Mouse (Mus musculus) G1E (cell line): ENCODE measurements around the gene Eef1akmt2. TPM values are rescaled to one million over a fixed set of nuclear protein-coding genes. Genes with fewer than 3 reads are reported as not detected.

Source experiments
- ATAC-seq: 2 replicates; pipeline ENCODE4 v1.8.0; 2016; ENCODE audit warnings: mild to moderate bottlenecking; ENCODE audit not compliant: insufficient number of reproducible peaks, poor library complexity, low FRiP score, severe bottlenecking; ENCODE audit errors: extremely low read depth
- DNase-seq: peaks from one replicate; pipeline ENCODE4 v3.0.0; 2012; ENCODE audit warnings: low spot score
- H3K27me3 ChIP-seq: 2 replicates; pipeline ENCODE4 v1.6.1; 2012; ENCODE audit warnings: mild to moderate bottlenecking, low read length, inconsistent platforms; ENCODE audit not compliant: insufficient read depth
- H3K36me3 ChIP-seq: replicated peaks from 2 replicates; pipeline ENCODE3; 2012; ENCODE audit warnings: mild to moderate bottlenecking, inconsistent platforms
- H3K4me1 ChIP-seq: 2 replicates; pipeline ENCODE4 v1.6.1; 2012; ENCODE audit warnings: low read depth, low read length, inconsistent platforms, mixed read lengths; ENCODE audit not compliant: insufficient read depth
- H3K4me3 ChIP-seq: 2 replicates; pipeline ENCODE4 v1.5.1; 2012; ENCODE audit warnings: low read depth, mild to moderate bottlenecking, inconsistent platforms, low read length, moderate library complexity, mixed read lengths
- H3K9me3 ChIP-seq: replicated peaks from 2 replicates; pipeline ENCODE4 v1.6.1; 2012; ENCODE audit warnings: inconsistent platforms
- CTCF ChIP-seq: IDR thresholded peaks from 2 replicates; pipeline ENCODE4 v1.5.1; 2012; ENCODE audit warnings: low read depth, low read length, inconsistent platforms, mixed read lengths
- GATA1 ChIP-seq: IDR thresholded peaks from 2 replicates; pipeline ENCODE4 v1.6.1; 2012; ENCODE audit warnings: borderline replicate concordance, low read length, inconsistent platforms, mixed read lengths
- GATA2 ChIP-seq: IDR thresholded peaks from 2 replicates; pipeline ENCODE4 v1.6.1; 2012; ENCODE audit warnings: low read depth, low read length, inconsistent platforms, borderline replicate concordance
- POLR2AphosphoS5 ChIP-seq: IDR thresholded peaks from 2 replicates; pipeline ENCODE4 v1.6.1; 2012; ENCODE audit warnings: low read depth, low read length, inconsistent platforms; ENCODE audit not compliant: insufficient replicate concordance
- TAL1 ChIP-seq: conservative IDR thresholded peaks from 2 replicates; pipeline ENCODE4 v1.6.1; 2012; ENCODE audit warnings: low read depth, low read length, inconsistent platforms, mixed read lengths
- polyA plus RNA-seq: library from polyadenylated mRNA; stranded (reverse); fragments of >175 nt; gene quantifications from 2 replicates; pipeline ENCODE4 v1.2.3, GENCODE M21; 2012
- total RNA-seq, 2 experiments: library from RNA; stranded (forward) in 1 of 2; stranded (reverse) in 1 of 2; fragments of 200-1000 nt in 1 of 2; fragments of >200 nt in 1 of 2; fragmentation: Nextera tagmentation in 1 of 2; gene quantifications; 2 replicates each; pipeline ENCODE4 v1.2.3; 2014 to 2017

Gene Eef1akmt2
- total and polyA plus RNA-seq, 3 experiments: 16.5 to 74.1 (median 28.4) TPM

GRCm38 (mm10) chr7:132853946-132854345, 1.5 kb upstream of the Eef1akmt2 start:
- H3K36me3 ChIP-seq: peaks cover 15% of the 10 kb centered on the region
- TF ChIP-seq POLR2AphosphoS5 (no peak), GATA1 (no peak), TAL1 (no peak), GATA2 (no peak)
- ATAC-seq (no peak), DNase-seq (no peak)
- no peak overlapping the region for H3K4me3 ChIP-seq
- H3K27me3 ChIP-seq: no peaks in the 10 kb centered on the region
- H3K4me1 ChIP-seq: peaks cover 26% of the 10 kb centered on the region
- no peaks in the 10 kb centered on the region for H3K9me3 ChIP-seq

GRCm38 (mm10) chr7:132853361-132853760, 888 bp upstream of the Eef1akmt2 start:
- Histone ChIP-seq H3K4me1 (peaks cover 21% of the 10 kb centered on the region), H3K9me3 (no peaks in the 10 kb centered on the region), H3K4me3 (no peak overlapping the region), H3K36me3 (peaks cover 21% of the 10 kb centered on the region), H3K27me3 (no peaks in the 10 kb centered on the region)
- TF ChIP-seq GATA2 (no peak), TAL1 (no peak), POLR2AphosphoS5 (no peak), GATA1 (no peak), CTCF (no peak)
- no peak for DNase-seq
- no peak for ATAC-seq

GRCm38 (mm10) chr7:132843152-132843551, 9.3 kb downstream of the Eef1akmt2 start:
- Histone ChIP-seq H3K4me3 (no peak overlapping the region), H3K36me3 (peaks cover 59% of the 10 kb centered on the region), H3K27me3 (no peaks in the 10 kb centered on the region), H3K9me3 (no peaks in the 10 kb centered on the region), H3K4me1 (peaks cover 8% of the 10 kb centered on the region)
- no peak for DNase-seq
- no peak for ATAC-seq
- no peak for TF ChIP-seq GATA2
- TF ChIP-seq GATA1: no peak
- no peak for TF ChIP-seq TAL1
- no peak for TF ChIP-seq POLR2AphosphoS5
- no peak for TF ChIP-seq CTCF

- TF ChIP-seq POLR2AphosphoS5: no peak
- no peak for TF ChIP-seq TAL1
- TF ChIP-seq GATA2: no peak
- TF ChIP-seq CTCF: no peak
- ATAC-seq (no peak), DNase-seq (no peak)
- Histone ChIP-seq H3K27me3 (no peaks in the 10 kb centered on the region), H3K4me3 (no peak overlapping the region), H3K4me1 (peaks cover 8% of the 10 kb centered on the region), H3K36me3 (peaks cover 54% of the 10 kb centered on the region), H3K9me3 (no peaks in the 10 kb centered on the region)
Measured at GRCm38 (mm10) chr7:132842455-132842854, 10.0 kb downstream of the Eef1akmt2 start.

GRCm38 (mm10) chr7:132841287-132841686, 11.2 kb downstream of the Eef1akmt2 start:
- no peak for TF ChIP-seq POLR2AphosphoS5
- no peak for TF ChIP-seq TAL1
- no peak for TF ChIP-seq GATA2
- TF ChIP-seq CTCF: no peak
- TF ChIP-seq GATA1: no peak
- no peak for ATAC-seq
- Histone ChIP-seq H3K9me3 (no peaks in the 10 kb centered on the region), H3K36me3 (peaks cover 49% of the 10 kb centered on the region), H3K4me1 (peaks cover 8% of the 10 kb centered on the region), H3K4me3 (no peak overlapping the region), H3K27me3 (no peaks in the 10 kb centered on the region)
- no peak for DNase-seq

- ATAC-seq: no peak
- peaks cover 57% of the 10 kb centered on the region for H3K36me3 ChIP-seq
- H3K9me3 ChIP-seq: no peaks in the 10 kb centered on the region
- no peaks in the 10 kb centered on the region for H3K27me3 ChIP-seq
- H3K4me3 ChIP-seq: no peak overlapping the region
- TF ChIP-seq POLR2AphosphoS5 (no peak), TAL1 (no peak), CTCF (no peak), GATA2 (no peak), GATA1 (no peak)
- no peaks in the 10 kb centered on the region for H3K4me1 ChIP-seq
- no peak for DNase-seq
Measured at GRCm38 (mm10) chr7:132830955-132831354, 21.5 kb downstream of the Eef1akmt2 start.
